ENCODE assay signal across 8 mouse cellular contexts in the genomic region with DNA sequence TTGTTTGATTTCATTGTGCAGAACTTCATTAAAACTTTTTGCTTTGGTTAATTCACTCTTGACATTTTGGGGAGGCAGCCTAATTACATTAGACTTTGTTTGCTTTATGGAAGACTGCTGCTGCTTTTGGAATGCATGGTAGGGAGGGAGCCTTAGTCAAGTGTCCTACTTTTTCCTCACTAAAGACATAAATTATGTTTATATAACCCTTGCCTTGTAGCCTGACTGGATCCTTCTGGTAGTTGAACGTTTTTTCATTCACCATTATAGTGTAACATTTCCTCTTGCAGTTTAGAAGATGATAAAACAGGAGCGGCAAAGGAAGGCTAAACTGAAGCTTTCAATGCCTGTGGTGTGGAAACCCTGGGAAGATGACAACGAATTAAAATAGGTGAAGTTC. TPM values are rescaled to one million over a fixed set of nuclear protein-coding genes. Genes with fewer than 3 reads are reported as not detected.
A peak's percentile ranks its signal among the peaks of the same experiment; 100 is the strongest.
DNase-seq lines count a peak whose midpoint lies in the region; ATAC-seq lines count a peak whose summit lies in the region.

No protein-coding gene starts in this region.

- no peak for DNase-seq in heart, adult 11 months
- peak; percentile 7 for DNase-seq in MN1 (ENCODE audit: low spot score)
- DNase-seq in urinary bladder, postnatal 25 days (ENCODE audit: low spot score): no peak
- DNase-seq in T-cell, adult 2 months (ENCODE audit: low spot score): no peak
- no peak for DNase-seq in gastrocnemius, postnatal 4 days (ENCODE audit: low spot score in 2 of 2)

- 8% methylated on average over 3 of the region's 3 CpGs for WGBS in heart, embryonic 14.5 days
- 7% methylated on average over 3 of the region's 3 CpGs for whole genome bisulfite sequencing in hindbrain, embryonic 13.5 days
- 12% methylated on average over 3 of the region's 3 CpGs for WGBS in midbrain, embryonic 12.5 days

- no peaks in the 10 kb centered on the region for H3K27me3 ChIP-seq in heart, embryonic 14.5 days (ENCODE audit: control insufficient read depth, insufficient read depth, low read length)
- no peaks in the 10 kb centered on the region for H3K27me3 ChIP-seq in hindbrain, embryonic 13.5 days
- no peaks in the 10 kb centered on the region for H3K27me3 ChIP-seq in midbrain, embryonic 12.5 days

- no peaks in the 10 kb centered on the region for H3K36me3 ChIP-seq in heart, embryonic 14.5 days (ENCODE audit: control insufficient read depth, insufficient read depth, low read length)
- H3K36me3 ChIP-seq in hindbrain, embryonic 13.5 days: no peaks in the 10 kb centered on the region
- H3K36me3 ChIP-seq in midbrain, embryonic 12.5 days: no peaks in the 10 kb centered on the region

- peak overlapping the region; percentile 95 to 97; a peak in 3 of 4 replicates for H3K4me3 ChIP-seq in heart, embryonic 14.5 days (ENCODE audit: control insufficient read depth in 1 of 2, insufficient read depth in 1 of 2, low read depth in 1 of 2, low read length in 2 of 2)
- peak overlapping the region; percentile 88 for H3K4me3 ChIP-seq in hindbrain, embryonic 13.5 days
- H3K4me3 ChIP-seq in midbrain, embryonic 12.5 days: peak overlapping the region; percentile 83

- H3K9ac ChIP-seq in heart, embryonic 14.5 days (ENCODE audit: low read length): peak overlapping the region; percentile 87
- H3K9ac ChIP-seq in hindbrain, embryonic 13.5 days: peak overlapping the region; percentile 96
- peak overlapping the region; percentile 92 for H3K9ac ChIP-seq in midbrain, embryonic 12.5 days (replicated peaks)

- peak overlapping the region; percentile 93 for H3K27ac ChIP-seq in heart, embryonic 14.5 days (replicated peaks in 1 of 2; ENCODE audit: control insufficient read depth in 1 of 2, insufficient read depth in 1 of 2, low read depth in 2 of 2, low read length in 2 of 2)
- peak overlapping the region; percentile 89 for H3K27ac ChIP-seq in hindbrain, embryonic 13.5 days
- H3K27ac ChIP-seq in midbrain, embryonic 12.5 days (replicated peaks): peak overlapping the region; percentile 85; the same call in 1 of the 2 replicates

- peak overlapping the region; percentile 70 for H3K4me2 ChIP-seq in heart, embryonic 14.5 days (ENCODE audit: low read length)
- peak overlapping the region; percentile 56 for H3K4me2 ChIP-seq in hindbrain, embryonic 13.5 days
- H3K4me2 ChIP-seq in midbrain, embryonic 12.5 days (replicated peaks): peak overlapping the region; percentile 78

- no peaks in the 10 kb centered on the region for H3K9me3 ChIP-seq in heart, embryonic 14.5 days (ENCODE audit: control insufficient read depth, low read length)
- no peaks in the 10 kb centered on the region for H3K9me3 ChIP-seq in hindbrain, embryonic 13.5 days
- no peaks in the 10 kb centered on the region for H3K9me3 ChIP-seq in midbrain, embryonic 12.5 days

- peaks cover 7 to 18% of the 10 kb centered on the region in 2 experiments for H3K4me1 ChIP-seq in heart, embryonic 14.5 days (ENCODE audit: control insufficient read depth in 2 of 2, insufficient read depth in 2 of 2, low read length in 2 of 2)
- peaks cover 20% of the 10 kb centered on the region for H3K4me1 ChIP-seq in hindbrain, embryonic 13.5 days (replicated peaks)
- peaks cover 16% of the 10 kb centered on the region for H3K4me1 ChIP-seq in midbrain, embryonic 12.5 days

- no peak for ATAC-seq in heart, embryonic 14.5 days (ENCODE audit: insufficient number of reproducible peaks, insufficient read depth, low FRiP score, low read depth)
- no peak for ATAC-seq in hindbrain, embryonic 13.5 days (ENCODE audit: low FRiP score)
- no peak for ATAC-seq in midbrain, embryonic 12.5 days (ENCODE audit: low FRiP score, low read depth)

RNA-seq across cellular contexts. Expression of a gene that starts 0.4 kb away (rescaled TPM):
- 23.1 and 25.2 TPM in 2 replicates for polyA plus RNA-seq in heart, embryonic 14.5 days (2014; fragmentation: Nextera tagmentation; extraction: Ambion mirVana)
- polyA plus RNA-seq in hindbrain, embryonic 13.5 days (2015; fragmentation: Nextera tagmentation; extraction: Ambion mirVana): 5.9 and 6.0 TPM in 2 replicates
- polyA plus RNA-seq in midbrain, embryonic 12.5 days (2016; fragmentation: Nextera tagmentation; extraction: Ambion mirVana): 7.7 and 7.8 TPM in 2 replicates
- 10 to 100 TPM; 42.9 to 46.3 TPM for total RNA-seq in gastrocnemius, postnatal 4 days (2021)
